Mouse (Mus musculus): ENCODE results near the gene Nupl1.

Nupl1 gene

GRCm38 (mm10) chr14:60152373-60152772 is 98.9 kb downstream of the Nupl1 start:
- peak; percentile 60 for DNase-seq (ENCODE audit: low spot score)

- no peak for DNase-seq (ENCODE audit: low spot score)
Measured at GRCm38 (mm10) chr14:60148893-60149292, 102.3 kb downstream of the Nupl1 start.

GRCm38 (mm10) chr14:60143234-60143633 is 108.0 kb downstream of the Nupl1 start:
- no peak for DNase-seq (ENCODE audit: low spot score)

GRCm38 (mm10) chr14:60138339-60138738 is 112.9 kb downstream of the Nupl1 start:
- DNase-seq (ENCODE audit: low spot score): no peak

GRCm38 (mm10) chr14:60137812-60138211 is 113.4 kb downstream of the Nupl1 start:
- no peak for DNase-seq (ENCODE audit: low spot score)

- no peak for DNase-seq (ENCODE audit: low spot score)
Measured at GRCm38 (mm10) chr14:60135801-60136200, 115.4 kb downstream of the Nupl1 start.

- no peak for DNase-seq (ENCODE audit: low spot score)
Measured at GRCm38 (mm10) chr14:60134720-60135119, 116.5 kb downstream of the Nupl1 start.
